Comparison of ENCODE assay signal across 8 mouse cellular contexts in genomic region chrX:51374670-51375069, GRCm38 (mm10).
DNase-seq lines count a peak whose midpoint lies in the region; ATAC-seq and TF ChIP-seq lines count a peak whose summit lies in the region.

No protein-coding gene starts in this region.

- H3K4me2 ChIP-seq in liver, postnatal 0 days (ENCODE audit: low read depth, low read length): no peak overlapping the region

- no peaks in the 10 kb centered on the region for H3K9me3 ChIP-seq in liver, postnatal 0 days (ENCODE audit: low read length)

- peak; percentile 87 for DNase-seq in 3T3-L1 (ENCODE audit: low read depth, low spot score)
- peak; percentile 28 for DNase-seq in MEL-GATA-1-ER (ENCODE audit: extremely low read depth, low read depth)
- peak; percentile 82 to 84 for DNase-seq in cerebellum, postnatal 10 days
- peak; percentile 64 to 81 for DNase-seq in frontal cortex, postnatal 36 days (ENCODE audit: low spot score in 2 of 2)
- peak; percentile 43 to 78 for DNase-seq in kidney, postnatal 25 days
- DNase-seq in liver, postnatal 0 days: peak; percentile 66
- peak; percentile 54 for DNase-seq in right cerebral cortex, postnatal 25 days

- H3K36me3 ChIP-seq in liver, postnatal 0 days (replicated peaks; ENCODE audit: insufficient read depth, low read length): no peaks in the 10 kb centered on the region

- TF ChIP-seq EP300 in liver, postnatal 0 days (IDR thresholded peaks at IDR 0.05; ENCODE audit: low read depth): no peak

- no peak overlapping the region for H3K9ac ChIP-seq in liver, postnatal 0 days (replicated peaks)

- H3K4me1 ChIP-seq in liver, postnatal 0 days (ENCODE audit: insufficient read depth): no peaks in the 10 kb centered on the region

- no peak for ATAC-seq in liver, postnatal 0 days
- ATAC-seq in monocyte, adult 5-6 weeks (replicated peaks; ENCODE audit: insufficient number of reproducible peaks, low FRiP score, low TSS enrichment, poor library complexity, severe bottlenecking): no peak

- H3K27me3 ChIP-seq in liver, postnatal 0 days (ENCODE audit: insufficient read depth, low read length): 0 out of 2 replicates have a peak, but pooled peaks cover 2% of the 10 kb centered on the region

- peak; percentile 66 for TF ChIP-seq CTCF in liver, postnatal 0 days (IDR thresholded peaks at IDR 0.05; ENCODE audit: low read depth)

- no peak overlapping the region for H3K27ac ChIP-seq in liver, postnatal 0 days (ENCODE audit: low read depth)

- 20% methylated on average over 5 of the region's 5 CpGs for WGBS in liver, postnatal 0 days (ENCODE audit: insufficient replicate concordance)

- no peak overlapping the region for H3K4me3 ChIP-seq in liver, postnatal 0 days (ENCODE audit: low read depth, low read length)

Comparison
In these comparisons a context has a peak if more than half of its experiments do, and no peak if none do; other contexts are left out.
1. DNase-seq: peak in every context shown above with its lines; median percentile 87 in 3T3-L1; 83 in cerebellum, postnatal 10 days; 72 in frontal cortex, postnatal 36 days; 66 in liver, postnatal 0 days; 60 in kidney, postnatal 25 days; 54 in right cerebral cortex, postnatal 25 days; 28 in MEL-GATA-1-ER.